Mouse (Mus musculus): ENCODE measurements at regions not wholly inside any gene's neighbourhood (a gene's known extent, or its start where the extent isn't known, plus 50 kb on each side); places are given as distances from the start of the nearest gene placed in this dataset.
"Not testable (repeated sequence)": the region's sequence is repeated elsewhere in the genome, so short reads cannot be mapped to it uniquely, and the experiment has no call there.

GRCm38 (mm10) chr10:57319171-57319570, 167.0 kb upstream of the Hsf2 start:
- Histone ChIP-seq H3K27ac (ENCODE audit: low read depth, low read length) (no peak overlapping the region), H3K27me3 (ENCODE audit: insufficient read depth, low read length) (no peaks in the 10 kb centered on the region), H3K9ac (no peak overlapping the region), H3K4me1 (ENCODE audit: insufficient read depth) (no peaks in the 10 kb centered on the region), H3K9me3 (ENCODE audit: low read length) (no peaks in the 10 kb centered on the region), H3K4me2 (ENCODE audit: low read depth) (no peak overlapping the region), H3K4me3 (ENCODE audit: low read depth, low read length) (no peak overlapping the region), H3K36me3 (ENCODE audit: insufficient read depth) (no peaks in the 10 kb centered on the region)
- no peak for ATAC-seq
- DNase-seq, result no peak
- no peak for TF ChIP-seq CTCF (IDR thresholded peaks at IDR 0.05; ENCODE audit: low read depth)
- WGBS, result 32% methylated on average over 2 of the region's 2 CpGs

GRCm38 (mm10) chr10:57322717-57323424, 163.3 kb upstream of the Hsf2 start:
- no peak for TF ChIP-seq CTCF (IDR thresholded peaks at IDR 0.05; ENCODE audit: low read depth)
- H3K27me3 ChIP-seq (ENCODE audit: insufficient read depth, low read length), result no peaks in the 10 kb centered on the region
- ATAC-seq (peak; percentile 40; the same call in 1 of the 2 replicates), DNase-seq (peak; percentile 57)
- H3K4me2 ChIP-seq (ENCODE audit: low read depth), result no peak overlapping the region
- no peak overlapping the region for H3K9ac ChIP-seq
- H3K27ac ChIP-seq (ENCODE audit: low read depth, low read length), result no peak overlapping the region
- H3K4me1 ChIP-seq (ENCODE audit: insufficient read depth), result no peaks in the 10 kb centered on the region
- H3K36me3 ChIP-seq (ENCODE audit: insufficient read depth), result no peaks in the 10 kb centered on the region
- no peak overlapping the region for H3K4me3 ChIP-seq (ENCODE audit: low read depth, low read length)
- H3K9me3 ChIP-seq (ENCODE audit: low read length), result no peaks in the 10 kb centered on the region
- 36% methylated on average over 2 of the region's 2 CpGs for WGBS

DNA sequence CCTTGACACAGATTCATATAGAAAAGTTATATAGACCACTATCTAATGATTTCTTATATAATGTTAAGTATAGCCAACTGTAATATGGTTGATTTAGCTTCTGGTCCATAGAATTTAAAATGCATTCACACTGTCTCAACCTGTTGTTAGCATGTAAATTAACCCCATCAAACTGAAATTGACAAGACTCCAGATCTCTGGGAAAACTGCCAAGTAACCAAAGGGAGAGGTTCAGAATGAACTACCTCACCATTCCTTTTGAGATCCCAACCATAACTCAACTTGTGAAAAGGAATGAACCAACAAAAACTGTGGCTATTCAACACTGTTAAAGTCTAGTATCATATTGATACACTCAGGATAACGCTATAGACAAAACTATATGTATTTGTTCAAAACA, 162.0 kb upstream of the Hsf2 start:
- Histone ChIP-seq H3K27me3 (ENCODE audit: insufficient read depth, low read length) (no peaks in the 10 kb centered on the region), H3K9me3 (ENCODE audit: low read length) (no peaks in the 10 kb centered on the region), H3K4me3 (ENCODE audit: low read depth, low read length) (no peak overlapping the region), H3K27ac (ENCODE audit: low read depth, low read length) (no peak overlapping the region), H3K4me1 (ENCODE audit: insufficient read depth) (no peaks in the 10 kb centered on the region), H3K36me3 (ENCODE audit: insufficient read depth) (no peaks in the 10 kb centered on the region), H3K4me2 (ENCODE audit: low read depth) (no peak overlapping the region), H3K9ac (no peak overlapping the region)
- WGBS, result 39% methylated on average over 1 of the region's 1 CpGs
- ATAC-seq (no peak), DNase-seq (no peak)
- no peak for TF ChIP-seq CTCF (IDR thresholded peaks at IDR 0.05; ENCODE audit: low read depth)

- not testable (repeated sequence) for ATAC-seq; H3K9ac ChIP-seq; H3K4me1 ChIP-seq (ENCODE audit: insufficient read depth); H3K27me3 ChIP-seq (ENCODE audit: insufficient read depth, low read length); H3K4me3 ChIP-seq (ENCODE audit: low read depth, low read length); H3K4me2 ChIP-seq (ENCODE audit: low read depth); H3K27ac ChIP-seq (ENCODE audit: low read depth, low read length); H3K9me3 ChIP-seq (ENCODE audit: low read length); H3K36me3 ChIP-seq (ENCODE audit: insufficient read depth)
- peak; percentile 9 for DNase-seq
- WGBS, result 98% methylated on average over 1 of the region's 1 CpGs
Measured at GRCm38 (mm10) chr10:57362781-57363180, 123.4 kb upstream of the Hsf2 start.
